Mouse (Mus musculus): Measurements from ENCODE around the gene Fignl2. TPM values are rescaled to one million over a fixed set of nuclear protein-coding genes. Genes with fewer than 3 reads are reported as not detected.

Gene Fignl2
- polyA plus RNA-seq, 1 experiment from 2014 or later, result 0.34 TPM

DNA sequence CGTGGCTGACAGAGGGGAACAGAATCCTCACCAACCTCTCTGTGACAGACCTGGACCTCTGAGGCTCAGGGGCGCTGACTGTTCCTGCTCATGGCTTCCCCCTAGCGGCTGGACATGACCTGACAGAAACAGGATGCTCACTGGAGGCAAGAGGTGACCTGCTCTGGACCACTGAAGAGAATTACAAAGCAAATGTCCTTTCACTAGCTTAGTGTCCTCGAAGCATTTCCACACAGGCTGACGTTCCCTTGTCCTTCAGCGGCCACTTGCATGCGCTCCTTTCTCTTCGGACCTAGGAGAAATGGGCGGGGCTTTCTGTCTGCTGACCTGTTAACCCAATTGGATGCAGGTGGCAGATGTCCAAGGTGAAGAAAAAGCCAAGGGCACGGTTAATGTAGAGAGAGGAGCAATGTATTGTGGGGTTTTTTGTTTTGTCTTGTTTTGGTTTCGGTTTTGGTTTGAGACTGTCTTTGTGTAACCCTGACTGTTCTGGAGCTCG is 27.2 kb upstream of the Fignl2 start:
- Histone ChIP-seq H3K36me3 (ENCODE audit: insufficient read depth) (no peaks in the 10 kb centered on the region), H3K27me3 (ENCODE audit: insufficient read depth, low read length) (no peaks in the 10 kb centered on the region), H3K9ac (no peak overlapping the region), H3K9me3 (ENCODE audit: low read depth, low read length) (no peaks in the 10 kb centered on the region), H3K4me2 (peak overlapping the region; percentile 39; the same call in 1 of the 2 replicates), H3K4me1 (ENCODE audit: insufficient read depth) (no peaks in the 10 kb centered on the region), H3K4me3 (ENCODE audit: low read depth, low read length) (no peak overlapping the region), H3K27ac (ENCODE audit: low read depth) (no peak overlapping the region)
- DNase-seq (peak; percentile 83), ATAC-seq (ENCODE audit: insufficient read depth) (peak; percentile 73)
- TF ChIP-seq CTCF (IDR thresholded peaks at IDR 0.05; ENCODE audit: low read depth), result peak; percentile 95
- WGBS, result 18% methylated on average over 12 of the region's 12 CpGs

GRCm38 (mm10) chr15:101103605-101104304 is 25.4 kb upstream of the Fignl2 start:
- 79% methylated on average over 9 of the region's 9 CpGs for WGBS
- no peaks in the 10 kb centered on the region for H3K9me3 ChIP-seq (ENCODE audit: low read depth, low read length)
- no peak overlapping the region for H3K4me2 ChIP-seq
- H3K4me3 ChIP-seq (ENCODE audit: low read depth, low read length), result no peak overlapping the region
- DNase-seq (no peak), ATAC-seq (ENCODE audit: insufficient read depth) (no peak)
- no peaks in the 10 kb centered on the region for H3K36me3 ChIP-seq (ENCODE audit: insufficient read depth)
- no peaks in the 10 kb centered on the region for H3K4me1 ChIP-seq (ENCODE audit: insufficient read depth)
- TF ChIP-seq CTCF (IDR thresholded peaks at IDR 0.05; ENCODE audit: low read depth), result no peak
- no peak overlapping the region for H3K27ac ChIP-seq (ENCODE audit: low read depth)
- H3K9ac ChIP-seq, result no peak overlapping the region
- 0 out of 2 replicates have a peak, but pooled peaks cover 3% of the 10 kb centered on the region for H3K27me3 ChIP-seq (ENCODE audit: insufficient read depth, low read length)

GRCm38 (mm10) chr15:101100996-101101395 is 22.6 kb upstream of the Fignl2 start:
- Histone ChIP-seq H3K4me3 (ENCODE audit: low read depth, low read length) (no peak overlapping the region), H3K36me3 (ENCODE audit: insufficient read depth) (no peaks in the 10 kb centered on the region), H3K27ac (ENCODE audit: low read depth) (no peak overlapping the region), H3K27me3 (ENCODE audit: insufficient read depth, low read length) (0 out of 2 replicates have a peak, but pooled peaks cover 3% of the 10 kb centered on the region), H3K9ac (no peak overlapping the region), H3K9me3 (ENCODE audit: low read depth, low read length) (no peaks in the 10 kb centered on the region), H3K4me1 (ENCODE audit: insufficient read depth) (peaks cover 2% of the 10 kb centered on the region; the same call in 1 of the 2 replicates), H3K4me2 (no peak overlapping the region)
- 45% methylated on average over 3 of the region's 3 CpGs for WGBS
- no peak for TF ChIP-seq CTCF (IDR thresholded peaks at IDR 0.05; ENCODE audit: low read depth)
- DNase-seq (no peak), ATAC-seq (ENCODE audit: insufficient read depth) (no peak)

DNA sequence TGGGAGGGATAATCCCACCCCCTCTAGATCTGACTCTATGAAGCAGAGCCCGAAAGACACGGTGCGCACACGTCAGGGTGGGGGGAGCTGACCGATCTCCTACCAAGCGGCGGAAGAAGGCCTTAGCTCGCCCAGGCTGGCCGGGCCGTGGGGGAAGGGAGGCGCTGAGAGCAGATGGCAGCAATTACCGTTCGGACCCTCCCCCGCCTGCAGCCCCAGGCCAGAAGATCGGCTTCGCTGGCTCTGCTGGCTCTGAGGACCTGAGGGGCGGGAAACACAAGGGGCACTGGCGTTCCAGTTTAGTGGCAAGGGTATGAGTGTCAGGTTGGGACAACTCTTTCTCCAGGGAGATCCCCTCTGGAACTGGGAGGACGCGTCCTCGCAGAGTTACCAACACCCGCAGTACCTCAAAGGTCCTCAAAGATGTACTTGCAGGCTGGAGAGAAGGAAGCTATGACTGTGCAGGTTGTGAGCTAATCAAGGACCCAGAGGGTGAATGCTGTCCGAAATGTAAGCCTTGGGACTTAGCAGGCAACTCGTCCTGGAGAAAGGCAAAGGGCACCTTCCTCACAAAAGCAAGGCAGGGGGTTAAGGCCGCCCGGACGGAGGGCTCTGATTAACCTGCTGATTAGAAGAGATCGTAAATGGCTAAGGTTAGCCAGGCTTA is 19.8 kb upstream of the Fignl2 start:
- TF ChIP-seq CTCF (IDR thresholded peaks at IDR 0.05; ENCODE audit: low read depth), result no peak
- 0 out of 2 replicates have a peak, but pooled peaks cover 3% of the 10 kb centered on the region for H3K27me3 ChIP-seq (ENCODE audit: insufficient read depth, low read length)
- 0 out of 2 replicates have a peak overlapping the region, but pooled peaks have one; percentile 3 for H3K4me3 ChIP-seq (ENCODE audit: low read depth, low read length)
- no peaks in the 10 kb centered on the region for H3K9me3 ChIP-seq (ENCODE audit: low read depth, low read length)
- H3K9ac ChIP-seq, result peak overlapping the region; percentile 27; the same call in 1 of the 2 replicates
- peaks cover 2% of the 10 kb centered on the region; the same call in 1 of the 2 replicates for H3K4me1 ChIP-seq (ENCODE audit: insufficient read depth)
- DNase-seq (peak; percentile 72), ATAC-seq (ENCODE audit: insufficient read depth) (peak; percentile 55; the same call in 1 of the 2 replicates)
- WGBS, result 8% methylated on average over 28 of the region's 28 CpGs
- no peaks in the 10 kb centered on the region for H3K36me3 ChIP-seq (ENCODE audit: insufficient read depth)
- H3K27ac ChIP-seq (ENCODE audit: low read depth), result no peak overlapping the region
- peak overlapping the region; percentile 61 for H3K4me2 ChIP-seq

- H3K4me2 ChIP-seq, result no peak overlapping the region
- H3K36me3 ChIP-seq (ENCODE audit: insufficient read depth), result no peaks in the 10 kb centered on the region
- 0 out of 2 replicates have a peak, but pooled peaks cover 6% of the 10 kb centered on the region for H3K27me3 ChIP-seq (ENCODE audit: insufficient read depth, low read length)
- no peak overlapping the region for H3K4me3 ChIP-seq (ENCODE audit: low read depth, low read length)
- no peak for TF ChIP-seq CTCF (IDR thresholded peaks at IDR 0.05; ENCODE audit: low read depth)
- no peak overlapping the region for H3K9ac ChIP-seq
- ATAC-seq (ENCODE audit: insufficient read depth) (no peak), DNase-seq (no peak)
- 69% methylated on average over 3 of the region's 3 CpGs for WGBS
- no peaks in the 10 kb centered on the region for H3K9me3 ChIP-seq (ENCODE audit: low read depth, low read length)
- H3K4me1 ChIP-seq (ENCODE audit: insufficient read depth), result peaks cover 2% of the 10 kb centered on the region; the same call in 1 of the 2 replicates
- H3K27ac ChIP-seq (ENCODE audit: low read depth), result no peak overlapping the region
Measured at GRCm38 (mm10) chr15:101095392-101095791, 17.0 kb upstream of the Fignl2 start.

DNA sequence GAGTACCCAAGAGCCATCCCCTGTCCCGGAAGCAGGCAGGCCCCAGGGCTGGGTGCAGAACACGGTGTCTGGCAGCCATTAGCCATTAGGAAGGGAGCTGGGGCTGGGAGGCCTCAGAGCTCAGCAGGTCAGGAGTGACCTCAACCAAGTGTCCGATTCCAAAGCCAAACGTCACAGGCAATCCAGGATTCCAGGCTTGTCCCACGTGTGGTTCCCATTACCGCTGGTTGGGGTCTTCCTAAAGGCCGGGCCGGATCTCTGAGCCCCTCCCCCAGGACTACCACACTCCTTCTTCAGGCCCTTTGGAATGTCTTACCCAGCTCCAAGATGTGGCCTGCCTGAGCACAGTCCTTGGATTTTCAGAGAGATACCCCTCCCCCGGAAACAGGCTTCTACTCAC is 16.6 kb upstream of the Fignl2 start:
- Histone ChIP-seq H3K9me3 (ENCODE audit: low read depth, low read length) (no peaks in the 10 kb centered on the region), H3K27ac (ENCODE audit: low read depth) (no peak overlapping the region), H3K4me3 (ENCODE audit: low read depth, low read length) (no peak overlapping the region), H3K9ac (no peak overlapping the region), H3K4me1 (ENCODE audit: insufficient read depth) (peaks cover 2% of the 10 kb centered on the region; the same call in 1 of the 2 replicates), H3K36me3 (ENCODE audit: insufficient read depth) (no peaks in the 10 kb centered on the region), H3K4me2 (no peak overlapping the region), H3K27me3 (ENCODE audit: insufficient read depth, low read length) (0 out of 2 replicates have a peak, but pooled peaks cover 6% of the 10 kb centered on the region)
- WGBS, result 55% methylated on average over 9 of the region's 9 CpGs
- no peak for TF ChIP-seq CTCF (IDR thresholded peaks at IDR 0.05; ENCODE audit: low read depth)
- ATAC-seq (ENCODE audit: insufficient read depth) (no peak), DNase-seq (no peak)

- ATAC-seq (ENCODE audit: insufficient read depth) (no peak), DNase-seq (peak; percentile 31)
- Histone ChIP-seq H3K9me3 (ENCODE audit: low read depth, low read length) (no peaks in the 10 kb centered on the region), H3K36me3 (ENCODE audit: insufficient read depth) (no peaks in the 10 kb centered on the region), H3K4me2 (no peak overlapping the region), H3K4me1 (ENCODE audit: insufficient read depth) (peaks cover 2% of the 10 kb centered on the region; the same call in 1 of the 2 replicates), H3K27me3 (ENCODE audit: insufficient read depth, low read length) (0 out of 2 replicates have a peak, but pooled peaks cover 5% of the 10 kb centered on the region), H3K27ac (ENCODE audit: low read depth) (no peak overlapping the region), H3K4me3 (ENCODE audit: low read depth, low read length) (no peak overlapping the region), H3K9ac (no peak overlapping the region)
- TF ChIP-seq CTCF (IDR thresholded peaks at IDR 0.05; ENCODE audit: low read depth), result no peak
- 47% methylated on average over 6 of the region's 6 CpGs for WGBS
Measured at GRCm38 (mm10) chr15:101093988-101094387, 15.6 kb upstream of the Fignl2 start.

All from lung, embryonic 14.5 days (tissue).